Mouse (Mus musculus) bone marrow, adult 2 months (tissue): Measurements from ENCODE around the gene Slc26a11.

Source experiments
- CTCF ChIP-seq: fragments of 200-500 bp; IDR thresholded peaks from 2 replicates; pipeline ENCODE4 v1.5.1; 2011; ENCODE audit warnings: low read length, control low read depth; ENCODE audit not compliant: control insufficient read depth, insufficient read depth
- POLR2A ChIP-seq: fragments of 200-500 bp; IDR thresholded peaks from 2 replicates; pipeline ENCODE4 v1.6.1; 2011; ENCODE audit warnings: low read depth, mild to moderate bottlenecking, control low read depth, low read length, borderline replicate concordance; ENCODE audit not compliant: control insufficient read depth

DNA sequence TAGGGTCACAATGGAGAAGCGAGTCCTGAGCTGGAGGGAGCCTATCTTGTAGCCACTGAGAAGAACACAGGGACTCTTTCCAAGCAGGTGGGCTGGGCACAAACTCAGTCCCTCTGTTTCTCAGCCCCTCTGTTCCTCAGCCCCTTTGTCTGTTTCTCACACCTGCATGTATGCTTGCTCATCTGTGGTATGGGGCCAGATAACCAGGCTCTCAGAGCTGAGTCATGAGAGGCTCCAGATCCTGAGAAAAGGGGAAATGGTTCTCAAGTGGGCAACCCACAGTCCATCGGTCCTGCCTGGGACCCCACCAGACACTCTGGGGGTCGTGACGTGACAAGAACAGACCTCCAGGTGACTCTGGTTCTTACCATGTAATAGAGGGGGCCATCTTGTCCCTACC is 8.2 kb upstream of the Slc26a11 start:
- TF ChIP-seq CTCF (no peak), POLR2A (no peak)
